Mouse (Mus musculus) hindbrain, embryonic 10.5 days (tissue): ENCODE data around the gene Dapk1. TPM values are rescaled to one million over a fixed set of nuclear protein-coding genes. Genes with fewer than 3 reads are reported as not detected.

ENCODE experiments used
- DNase-seq: peaks from one replicate; pipeline ENCODE4 v3.0.0-alpha.2; 2017; ENCODE audit warnings: low spot score
- H3K27ac ChIP-seq: fragments of 300-500 bp; sonication (generic); 2 replicates; pipeline ENCODE4 v1.5.1; 2016; ENCODE audit warnings: mild to moderate bottlenecking, moderate library complexity
- H3K27me3 ChIP-seq: fragments of 300-500 bp; sonication (generic); 2 replicates; pipeline ENCODE4 v1.6.1; 2016; ENCODE audit warnings: mild to moderate bottlenecking; ENCODE audit not compliant: poor library complexity, insufficient read depth, severe bottlenecking
- H3K36me3 ChIP-seq: fragments of 300-500 bp; sonication (generic); 2 replicates; pipeline ENCODE4 v1.6.1; 2016; ENCODE audit warnings: mild to moderate bottlenecking, moderate library complexity
- H3K4me1 ChIP-seq: fragments of 300-500 bp; sonication (generic); replicated peaks from 2 replicates; pipeline ENCODE4 v1.6.1; 2016; ENCODE audit warnings: mild to moderate bottlenecking
- H3K4me3 ChIP-seq: fragments of 300-500 bp; sonication (generic); 2 replicates; pipeline ENCODE4 v1.5.1; 2016; ENCODE audit warnings: mild to moderate bottlenecking, moderate library complexity
- H3K9me3 ChIP-seq: fragments of 300-500 bp; sonication (generic); 2 replicates; pipeline ENCODE4 v1.6.1; 2016; ENCODE audit warnings: mild to moderate bottlenecking, moderate library complexity
- WGBS: fragments of 180-500 bp; shearing (Covaris S2); methylation state at CpG from one replicate; pipeline ENCODE4 v1.1.7; 2016; 5-methylcytosine and 5-hydroxymethylcytosine counted together
- polyA plus RNA-seq: library from polyadenylated mRNA; unstranded; fragments of >200 nt; fragmentation: Nextera tagmentation; extraction: Ambion mirVana; gene quantifications from 2 replicates; pipeline ENCODE4 v1.2.1, GENCODE M21; 2016

Dapk1 gene
- polyA plus RNA-seq, 1 experiment from 2014 or later = 23.6 TPM

GRCm38 (mm10) chr13:60719581-60719980 lies 117.8 kb downstream of the Dapk1 start:
- no peak for DNase-seq
- Histone ChIP-seq H3K27ac (no peak overlapping the region), H3K36me3 (peaks cover 65% of the 10 kb centered on the region)

GRCm38 (mm10) chr13:60722763-60723162 lies 121.0 kb downstream of the Dapk1 start:
- 90% methylated on average over 8 of the region's 8 CpGs for WGBS
- Histone ChIP-seq H3K9me3 (no peaks in the 10 kb centered on the region), H3K4me1 (no peaks in the 10 kb centered on the region), H3K36me3 (peaks cover 88% of the 10 kb centered on the region), H3K27ac (no peak overlapping the region), H3K4me3 (no peak overlapping the region), H3K27me3 (no peaks in the 10 kb centered on the region)
- DNase-seq = no peak

More at GRCm38 (mm10) chr13:60719581-60719980, 117.8 kb downstream of the Dapk1 start:
- Histone ChIP-seq H3K4me3 (no peak overlapping the region), H3K4me1 (no peaks in the 10 kb centered on the region), H3K9me3 (no peaks in the 10 kb centered on the region), H3K27me3 (no peaks in the 10 kb centered on the region)
- WGBS = 90% methylated on average over 10 of the region's 10 CpGs

GRCm38 (mm10) chr13:60728276-60729054 lies 126.7 kb downstream of the Dapk1 start:
- H3K4me3 ChIP-seq = no peak overlapping the region
- H3K27me3 ChIP-seq = no peaks in the 10 kb centered on the region
- H3K36me3 ChIP-seq = peaks cover 88% of the 10 kb centered on the region
- H3K9me3 ChIP-seq = no peaks in the 10 kb centered on the region
- DNase-seq = no peak
- no peak overlapping the region for H3K27ac ChIP-seq
- WGBS = 94% methylated on average over 9 of the region's 9 CpGs
- H3K4me1 ChIP-seq = no peaks in the 10 kb centered on the region

- Histone ChIP-seq H3K9me3 (no peaks in the 10 kb centered on the region), H3K4me3 (no peak overlapping the region), H3K36me3 (peaks cover 87% of the 10 kb centered on the region), H3K4me1 (no peaks in the 10 kb centered on the region), H3K27ac (no peak overlapping the region), H3K27me3 (no peaks in the 10 kb centered on the region)
- WGBS = 82% methylated on average over 3 of the region's 3 CpGs
- no peak for DNase-seq
Measured at GRCm38 (mm10) chr13:60729055-60729402, 127.3 kb downstream of the Dapk1 start.

- no peak overlapping the region for H3K4me3 ChIP-seq
- H3K4me1 ChIP-seq = no peaks in the 10 kb centered on the region
- no peaks in the 10 kb centered on the region for H3K9me3 ChIP-seq
- H3K36me3 ChIP-seq = peaks cover 94% of the 10 kb centered on the region
- no peak for DNase-seq
- no peak overlapping the region for H3K27ac ChIP-seq
- H3K27me3 ChIP-seq = no peaks in the 10 kb centered on the region
- WGBS = 94% methylated on average over 7 of the region's 7 CpGs
Measured at GRCm38 (mm10) chr13:60730587-60730986, 128.8 kb downstream of the Dapk1 start.

GRCm38 (mm10) chr13:60731001-60731400 lies 129.3 kb downstream of the Dapk1 start:
- Histone ChIP-seq H3K36me3 (peaks cover 93% of the 10 kb centered on the region), H3K4me3 (no peak overlapping the region), H3K27me3 (no peaks in the 10 kb centered on the region), H3K4me1 (0 out of 2 replicates have a peak, but pooled peaks cover under 1% of the 10 kb centered on the region), H3K9me3 (no peaks in the 10 kb centered on the region), H3K27ac (no peak overlapping the region)
- no peak for DNase-seq
- 88% methylated on average over 3 of the region's 3 CpGs for WGBS

GRCm38 (mm10) chr13:60735306-60735705 lies 133.6 kb downstream of the Dapk1 start:
- no peaks in the 10 kb centered on the region for H3K27me3 ChIP-seq
- 92% methylated on average over 9 of the region's 9 CpGs for WGBS
- DNase-seq = no peak
- H3K4me1 ChIP-seq = peaks cover 20% of the 10 kb centered on the region
- H3K4me3 ChIP-seq = no peak overlapping the region
- H3K27ac ChIP-seq = no peak overlapping the region
- H3K9me3 ChIP-seq = no peaks in the 10 kb centered on the region
- H3K36me3 ChIP-seq = peaks cover 69% of the 10 kb centered on the region

GRCm38 (mm10) chr13:60736421-60737105 lies 134.8 kb downstream of the Dapk1 start:
- H3K27me3 ChIP-seq = no peaks in the 10 kb centered on the region

GRCm38 (mm10) chr13:60737632-60738324 lies 136.0 kb downstream of the Dapk1 start:
- Histone ChIP-seq H3K27me3 (no peaks in the 10 kb centered on the region), H3K4me3 (peak overlapping the region; percentile 16; the same call in 1 of the 2 replicates), H3K9me3 (no peaks in the 10 kb centered on the region), H3K4me1 (peaks cover 20% of the 10 kb centered on the region), H3K27ac (peak overlapping the region; percentile 19), H3K36me3 (peaks cover 69% of the 10 kb centered on the region)
- WGBS = 23% methylated on average over 9 of the region's 9 CpGs
- peak; percentile 71 for DNase-seq

More at GRCm38 (mm10) chr13:60736421-60737105, 134.8 kb downstream of the Dapk1 start:
- WGBS = 73% methylated on average over 13 of the region's 13 CpGs
- peaks cover 20% of the 10 kb centered on the region for H3K4me1 ChIP-seq
- H3K9me3 ChIP-seq = no peaks in the 10 kb centered on the region
- peaks cover 67% of the 10 kb centered on the region for H3K36me3 ChIP-seq
- DNase-seq = no peak
- peak overlapping the region; percentile 50; the same call in 1 of the 2 replicates for H3K27ac ChIP-seq
- no peak overlapping the region for H3K4me3 ChIP-seq

GRCm38 (mm10) chr13:60738429-60738828 lies 136.7 kb downstream of the Dapk1 start:
- peaks cover 64% of the 10 kb centered on the region for H3K36me3 ChIP-seq
- peaks cover 20% of the 10 kb centered on the region for H3K4me1 ChIP-seq
- H3K4me3 ChIP-seq = peak overlapping the region; percentile 16; the same call in 1 of the 2 replicates
- H3K27me3 ChIP-seq = no peaks in the 10 kb centered on the region
- no peak overlapping the region; the same call in 1 of the 2 replicates for H3K27ac ChIP-seq
- 18% methylated on average over 9 of the region's 9 CpGs for WGBS
- peak; percentile 73 for DNase-seq
- no peaks in the 10 kb centered on the region for H3K9me3 ChIP-seq

GRCm38 (mm10) chr13:60740248-60740647 lies 138.5 kb downstream of the Dapk1 start:
- H3K9me3 ChIP-seq = no peaks in the 10 kb centered on the region
- DNase-seq = no peak
- H3K4me1 ChIP-seq = peaks cover 20% of the 10 kb centered on the region
- peaks cover 48% of the 10 kb centered on the region for H3K36me3 ChIP-seq
- H3K27ac ChIP-seq = no peak overlapping the region
- no peaks in the 10 kb centered on the region for H3K27me3 ChIP-seq
- 90% methylated on average over 6 of the region's 6 CpGs for WGBS
- no peak overlapping the region for H3K4me3 ChIP-seq

GRCm38 (mm10) chr13:60742611-60743010 lies 140.9 kb downstream of the Dapk1 start:
- no peaks in the 10 kb centered on the region for H3K9me3 ChIP-seq
- no peak overlapping the region for H3K27ac ChIP-seq
- 87% methylated on average over 3 of the region's 3 CpGs for WGBS
- DNase-seq = no peak
- H3K36me3 ChIP-seq = peaks cover 39% of the 10 kb centered on the region
- H3K4me3 ChIP-seq = no peak overlapping the region
- peaks cover 13% of the 10 kb centered on the region for H3K4me1 ChIP-seq
- no peaks in the 10 kb centered on the region for H3K27me3 ChIP-seq
